Mouse (Mus musculus): ENCODE results near the gene Atp13a2. TPM values are rescaled to one million over a fixed set of nuclear protein-coding genes. Genes with fewer than 3 reads are reported as not detected.
A peak's percentile ranks its signal among the peaks of the same experiment; 100 is the strongest.

Gene Atp13a2
- polyA plus RNA-seq, 1 experiment: 46.7 TPM

DNA sequence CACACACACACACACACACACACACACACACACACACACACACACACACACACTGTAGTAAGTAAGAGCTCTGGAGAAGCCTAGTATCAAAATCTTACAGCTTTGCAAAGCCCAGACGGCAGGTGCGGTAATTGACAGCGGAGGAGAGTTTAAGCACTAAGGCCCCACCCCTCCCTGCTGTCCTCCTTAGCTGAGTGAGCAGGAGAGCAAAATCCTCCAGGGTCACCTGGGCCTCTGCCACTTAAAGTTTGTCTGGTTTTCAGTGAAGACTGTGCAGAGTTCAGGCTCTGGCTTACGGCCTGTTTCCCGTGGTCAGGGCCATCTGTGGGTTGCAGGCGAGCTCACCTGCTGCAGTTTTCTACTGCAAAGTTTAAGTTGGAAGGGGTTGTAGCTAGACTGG, 38.2 kb upstream of the Atp13a2 start:
- Histone ChIP-seq H3K27ac (ENCODE audit: control insufficient read depth, insufficient read depth, low read depth, low read length, poor library complexity) (peak overlapping the region; percentile 33), H3K4me3 (replicated peaks; ENCODE audit: control insufficient read depth, low read depth, low read length) (no peak overlapping the region), H3K4me1 (ENCODE audit: control insufficient read depth, insufficient read depth, low read length) (peaks cover 15% of the 10 kb centered on the region)
- WGBS: 53% methylated on average over 6 of the region's 6 CpGs
- TF ChIP-seq CTCF (IDR thresholded peaks at IDR 0.05; ENCODE audit: control insufficient read depth, insufficient read depth, low read length) (no peak), POLR2A (IDR thresholded peaks at IDR 0.05; ENCODE audit: borderline replicate concordance, control insufficient read depth, low read depth, low read length) (no peak)

DNA sequence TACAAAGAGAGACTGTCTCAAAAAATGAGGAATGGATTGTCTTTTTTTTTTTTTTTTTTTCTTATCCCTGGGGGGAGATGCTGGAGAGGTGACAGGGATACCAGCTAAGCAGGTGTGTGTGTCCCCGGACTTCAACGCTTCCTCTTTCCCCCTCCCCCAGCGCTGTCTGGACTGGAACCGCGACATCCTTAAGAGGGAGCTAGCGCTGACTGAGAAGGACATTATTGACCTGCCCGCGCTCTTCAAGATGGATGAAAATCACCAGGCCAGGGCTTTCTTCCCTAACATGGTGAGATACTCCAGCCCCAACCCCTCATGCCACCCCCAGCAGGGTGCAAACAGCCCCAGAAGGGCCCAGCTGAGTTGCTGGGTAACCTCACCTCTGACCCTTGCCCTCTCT, 37.6 kb upstream of the Atp13a2 start:
- Histone ChIP-seq H3K27ac (ENCODE audit: control insufficient read depth, insufficient read depth, low read depth, low read length, poor library complexity) (peak overlapping the region; percentile 26; the same call in 1 of the 2 replicates), H3K4me1 (ENCODE audit: control insufficient read depth, insufficient read depth, low read length) (peaks cover 15% of the 10 kb centered on the region), H3K4me3 (replicated peaks; ENCODE audit: control insufficient read depth, low read depth, low read length) (no peak overlapping the region)
- TF ChIP-seq CTCF (IDR thresholded peaks at IDR 0.05; ENCODE audit: control insufficient read depth, insufficient read depth, low read length): no peak
- TF ChIP-seq POLR2A (IDR thresholded peaks at IDR 0.05; ENCODE audit: borderline replicate concordance, control insufficient read depth, low read depth, low read length): no peak
- 60% methylated on average over 8 of the region's 8 CpGs for WGBS

DNA sequence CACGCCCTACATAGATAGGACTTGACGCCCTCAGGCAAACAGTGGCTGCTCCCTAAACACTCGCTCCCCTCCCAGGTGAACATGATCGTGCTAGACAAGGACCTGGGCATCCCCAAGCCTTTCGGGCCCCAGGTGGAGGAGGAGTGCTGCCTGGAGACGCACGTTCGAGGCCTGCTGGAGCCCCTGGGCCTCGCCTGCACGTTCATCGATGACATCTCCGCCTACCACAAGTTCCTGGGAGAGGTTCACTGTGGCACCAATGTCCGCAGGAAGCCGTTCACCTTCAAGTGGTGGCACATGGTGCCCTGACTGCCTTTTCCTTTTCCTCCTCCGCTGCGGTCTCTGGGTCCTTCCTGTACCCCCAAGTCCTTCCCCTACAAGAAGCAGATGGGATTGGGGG, 37.1 kb upstream of the Atp13a2 start:
- Histone ChIP-seq H3K4me3 (replicated peaks; ENCODE audit: control insufficient read depth, low read depth, low read length) (no peak overlapping the region), H3K4me1 (ENCODE audit: control insufficient read depth, insufficient read depth, low read length) (peaks cover 15% of the 10 kb centered on the region), H3K27ac (ENCODE audit: control insufficient read depth, insufficient read depth, low read depth, low read length, poor library complexity) (no peak overlapping the region)
- no peak for TF ChIP-seq POLR2A (IDR thresholded peaks at IDR 0.05; ENCODE audit: borderline replicate concordance, control insufficient read depth, low read depth, low read length)
- TF ChIP-seq CTCF (IDR thresholded peaks at IDR 0.05; ENCODE audit: control insufficient read depth, insufficient read depth, low read length): no peak
- WGBS: 77% methylated on average over 16 of the region's 16 CpGs

DNA sequence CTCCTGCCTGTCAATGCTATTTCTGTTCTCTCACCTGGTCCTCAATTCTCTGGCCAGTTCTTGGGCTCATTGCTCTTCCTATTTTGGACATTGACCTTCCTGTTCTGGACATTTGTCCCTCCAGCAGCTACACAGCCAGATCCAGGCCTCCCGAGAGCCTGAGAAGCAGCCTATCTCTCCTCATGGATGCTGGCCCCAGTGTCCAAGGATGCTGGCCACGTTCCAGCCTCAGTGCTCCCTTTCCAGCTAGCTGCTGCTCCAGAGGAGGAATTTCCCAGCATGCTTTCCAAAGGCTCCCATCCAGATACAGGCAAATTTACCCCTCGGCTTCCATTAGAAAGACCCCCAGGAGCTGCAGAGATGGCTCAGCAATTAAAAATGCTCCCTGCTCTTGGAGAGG, 36.1 kb upstream of the Atp13a2 start:
- no peak overlapping the region for H3K27ac ChIP-seq (ENCODE audit: control insufficient read depth, insufficient read depth, low read depth, low read length, poor library complexity)
- TF ChIP-seq POLR2A (IDR thresholded peaks at IDR 0.05; ENCODE audit: borderline replicate concordance, control insufficient read depth, low read depth, low read length) (no peak), CTCF (IDR thresholded peaks at IDR 0.05; ENCODE audit: control insufficient read depth, insufficient read depth, low read length) (no peak)
- H3K4me1 ChIP-seq (ENCODE audit: control insufficient read depth, insufficient read depth, low read length): peaks cover 9% of the 10 kb centered on the region
- 85% methylated on average over 3 of the region's 3 CpGs for WGBS
- no peak overlapping the region for H3K4me3 ChIP-seq (replicated peaks; ENCODE audit: control insufficient read depth, low read depth, low read length)

DNA sequence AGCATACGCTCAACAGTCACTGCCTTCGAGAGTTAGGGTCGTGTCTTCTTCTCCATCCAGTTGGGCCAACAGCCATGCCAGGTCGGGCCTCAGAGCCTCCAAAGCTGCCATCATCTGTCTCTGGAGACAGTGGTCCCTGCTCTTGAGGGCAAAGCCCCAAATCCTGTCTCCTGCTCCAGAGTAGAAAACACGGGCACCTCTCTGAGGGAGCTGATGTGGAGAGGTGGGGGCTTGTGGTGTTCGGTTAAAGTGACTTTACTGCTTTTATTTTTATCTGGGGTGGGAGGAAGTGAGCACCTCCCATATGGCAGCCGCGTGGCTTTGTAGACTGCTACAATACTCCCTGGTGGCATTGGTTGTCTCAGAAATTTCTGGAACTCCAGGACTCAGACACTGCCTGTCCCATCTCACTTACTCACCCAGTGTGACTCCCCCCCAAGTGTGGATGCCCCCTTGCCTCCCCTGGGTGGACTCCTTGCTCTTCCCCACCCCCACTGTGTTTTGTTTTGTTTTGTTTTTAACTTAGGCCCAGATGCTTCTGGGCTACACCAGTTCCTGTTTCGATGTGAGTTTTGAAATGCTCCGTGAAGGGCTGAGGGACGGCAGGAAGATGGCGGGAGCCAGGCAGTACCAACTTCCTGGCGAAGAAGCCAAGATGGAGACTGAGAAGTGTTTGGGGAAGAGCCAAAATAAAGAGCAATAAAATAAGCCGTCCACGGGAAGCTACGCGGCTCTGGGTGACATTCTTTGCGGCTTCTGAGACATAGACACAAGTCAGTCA, 34.6 kb upstream of the Atp13a2 start:
- WGBS: 31% methylated on average over 18 of the region's 18 CpGs
- no peak for TF ChIP-seq POLR2A (IDR thresholded peaks at IDR 0.05; ENCODE audit: borderline replicate concordance, control insufficient read depth, low read depth, low read length)
- peak overlapping the region; percentile 91 for H3K27ac ChIP-seq (ENCODE audit: control insufficient read depth, insufficient read depth, low read depth, low read length, poor library complexity)
- H3K4me1 ChIP-seq (ENCODE audit: control insufficient read depth, insufficient read depth, low read length): peaks cover 8% of the 10 kb centered on the region
- H3K4me3 ChIP-seq (replicated peaks; ENCODE audit: control insufficient read depth, low read depth, low read length): no peak overlapping the region

DNA sequence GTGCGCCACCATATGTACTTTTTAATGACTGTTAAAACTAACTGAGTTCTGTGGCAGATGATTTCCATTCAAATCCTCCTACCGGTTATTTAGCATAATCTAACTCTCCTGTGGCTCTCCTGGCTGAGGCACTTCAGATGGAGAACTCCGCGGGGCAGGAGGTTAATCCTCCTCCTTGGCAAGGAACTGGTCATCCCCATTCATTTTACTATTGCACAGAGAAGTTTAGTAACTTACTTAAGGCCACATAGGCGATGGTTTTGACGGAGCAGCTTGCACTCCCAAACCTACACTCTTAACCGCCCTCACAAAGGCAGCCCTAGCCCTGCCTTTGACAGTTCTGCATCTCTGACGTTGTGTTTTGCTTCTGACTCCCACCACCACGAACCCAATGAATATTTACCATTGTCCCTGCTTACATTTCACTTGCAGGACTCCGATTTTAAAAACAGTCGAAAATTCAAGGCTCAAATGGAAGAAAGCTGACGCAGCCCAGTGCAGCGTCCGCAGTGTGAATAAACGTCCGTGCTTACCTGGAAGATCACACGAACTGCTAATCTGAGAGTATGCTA, 29.5 kb upstream of the Atp13a2 start:
- Histone ChIP-seq H3K4me3 (replicated peaks; ENCODE audit: control insufficient read depth, low read depth, low read length) (no peak overlapping the region), H3K4me1 (ENCODE audit: control insufficient read depth, insufficient read depth, low read length) (peaks cover 3% of the 10 kb centered on the region; the same call in 1 of the 2 replicates), H3K27ac (ENCODE audit: control insufficient read depth, insufficient read depth, low read depth, low read length, poor library complexity) (no peak overlapping the region)
- 42% methylated on average over 17 of the region's 17 CpGs for whole genome bisulfite sequencing
- no peak for TF ChIP-seq POLR2A (IDR thresholded peaks at IDR 0.05; ENCODE audit: borderline replicate concordance, control insufficient read depth, low read depth, low read length)
- TF ChIP-seq CTCF (IDR thresholded peaks at IDR 0.05; ENCODE audit: control insufficient read depth, insufficient read depth, low read length): no peak

DNA sequence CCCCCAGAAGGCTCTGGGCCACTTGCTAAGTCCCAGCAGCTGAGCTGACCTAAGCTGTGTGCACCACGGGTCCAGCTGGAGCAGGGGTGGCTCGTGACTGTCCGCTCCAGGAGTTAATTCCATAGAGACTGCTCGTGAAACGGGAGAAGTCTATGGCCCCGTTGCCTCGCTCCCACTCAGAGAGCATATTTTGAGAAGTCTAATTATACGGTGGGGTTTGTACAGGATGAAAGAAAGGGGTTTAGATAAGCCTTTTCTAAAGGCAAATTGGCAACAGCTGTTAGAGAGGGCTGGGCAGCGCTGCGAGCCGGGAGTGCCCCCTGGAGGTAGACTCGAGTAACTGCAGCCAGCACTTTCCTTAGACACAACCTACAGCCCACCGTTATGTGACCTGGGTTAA, 28.9 kb upstream of the Atp13a2 start:
- 5% methylated on average over 13 of the region's 13 CpGs for WGBS

DNA sequence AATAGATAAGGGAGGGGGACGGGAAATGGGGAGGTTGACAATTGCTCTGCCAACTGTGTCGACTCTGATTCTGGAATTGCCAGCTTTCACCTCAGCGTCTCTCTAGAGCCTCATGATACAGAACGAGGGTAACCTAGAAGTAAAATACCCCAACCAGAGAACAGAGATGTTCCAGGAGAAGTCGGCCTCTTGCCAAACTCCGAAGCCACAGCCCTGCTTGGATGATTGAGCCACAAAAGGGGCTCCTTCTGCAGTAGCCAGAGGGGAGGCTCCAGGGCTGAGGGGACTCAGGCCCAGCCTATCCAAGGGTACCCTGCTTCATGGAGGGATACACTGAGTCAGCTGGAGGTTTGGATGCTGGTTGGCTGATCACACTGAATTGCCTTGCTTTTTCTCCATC, 28.4 kb upstream of the Atp13a2 start:
- no peak for TF ChIP-seq CTCF (IDR thresholded peaks at IDR 0.05; ENCODE audit: control insufficient read depth, insufficient read depth, low read length)
- no peak for TF ChIP-seq POLR2A (IDR thresholded peaks at IDR 0.05; ENCODE audit: borderline replicate concordance, control insufficient read depth, low read depth, low read length)
- H3K4me1 ChIP-seq (ENCODE audit: control insufficient read depth, insufficient read depth, low read length): peaks cover 2% of the 10 kb centered on the region; the same call in 1 of the 2 replicates
- 45% methylated on average over 6 of the region's 6 CpGs for WGBS
- no peak overlapping the region for H3K27ac ChIP-seq (ENCODE audit: control insufficient read depth, insufficient read depth, low read depth, low read length, poor library complexity)
- no peak overlapping the region for H3K4me3 ChIP-seq (replicated peaks; ENCODE audit: control insufficient read depth, low read depth, low read length)

More for the DNA sequence above, 28.9 kb upstream of the Atp13a2 start:
- no peak; the same call in 1 of the 2 replicates for TF ChIP-seq POLR2A (IDR thresholded peaks at IDR 0.05; ENCODE audit: borderline replicate concordance, control insufficient read depth, low read depth, low read length)
- peak; percentile 95 for TF ChIP-seq CTCF (IDR thresholded peaks at IDR 0.05; ENCODE audit: control insufficient read depth, insufficient read depth, low read length)
- Histone ChIP-seq H3K4me3 (replicated peaks; ENCODE audit: control insufficient read depth, low read depth, low read length) (peak overlapping the region; percentile 25), H3K4me1 (ENCODE audit: control insufficient read depth, insufficient read depth, low read length) (peaks cover 4% of the 10 kb centered on the region; the same call in 1 of the 2 replicates), H3K27ac (ENCODE audit: control insufficient read depth, insufficient read depth, low read depth, low read length, poor library complexity) (no peak overlapping the region)

Data from bone marrow, adult 2 months (tissue).